Mouse (Mus musculus) stomach, embryonic 14.5 days (tissue): Measurements from ENCODE around the gene Erf. TPM values are rescaled to one million over a fixed set of nuclear protein-coding genes. Genes with fewer than 3 reads are reported as not detected.

Source experiments
- ATAC-seq: fragments of 200-750 bp; cut with Nextera tagmentation; 2 replicates; pipeline ENCODE4 v1.8.0; 2017; ENCODE audit warnings: low read depth, moderate TSS enrichment; ENCODE audit not compliant: insufficient number of reproducible peaks, insufficient read depth, low FRiP score
- H3K27ac ChIP-seq: fragments of 300-500 bp; sonication (generic); 2 replicates; pipeline ENCODE4 v1.5.1; 2014; ENCODE audit warnings: mild to moderate bottlenecking, low read length, moderate library complexity, mixed read lengths
- H3K27me3 ChIP-seq: fragments of 300-500 bp; sonication (generic); 2 replicates; pipeline ENCODE4 v1.6.1; 2014; ENCODE audit warnings: low read length, control low read depth, mixed read lengths; ENCODE audit not compliant: control insufficient read depth, insufficient read depth
- H3K36me3 ChIP-seq: fragments of 300-500 bp; sonication (generic); 2 replicates; pipeline ENCODE4 v1.6.1; 2014; ENCODE audit warnings: mild to moderate bottlenecking, control low read depth, low read length, moderate library complexity, mixed read lengths; ENCODE audit not compliant: control insufficient read depth, insufficient read depth
- H3K4me1 ChIP-seq: fragments of 300-500 bp; sonication (generic); 2 replicates; pipeline ENCODE4 v1.6.1; 2014; ENCODE audit warnings: low read length, control low read depth, mixed read lengths; ENCODE audit not compliant: control insufficient read depth, insufficient read depth
- H3K4me2 ChIP-seq: fragments of 300-500 bp; sonication (generic); replicated peaks from 2 replicates; pipeline ENCODE4 v1.6.1; 2014; ENCODE audit warnings: low read depth, low read length, control low read depth
- H3K4me3 ChIP-seq: fragments of 300-500 bp; sonication (generic); 2 replicates; pipeline ENCODE4 v1.5.1; 2014; ENCODE audit warnings: low read depth, low read length, control low read depth
- H3K9ac ChIP-seq: fragments of 300-500 bp; sonication (generic); replicated peaks from 2 replicates; pipeline ENCODE4 v1.6.1; 2014; ENCODE audit warnings: low read depth, mild to moderate bottlenecking, control low read depth, low read length, moderate library complexity, mixed read lengths
- H3K9me3 ChIP-seq: fragments of 300-500 bp; sonication (generic); 2 replicates; pipeline ENCODE4 v1.6.1; 2016; ENCODE audit warnings: low read depth, low read length, control low read depth; ENCODE audit not compliant: control insufficient read depth
- WGBS: fragments of 180-500 bp; shearing (Covaris S2); extraction: QIAGEN DNeasy Blood & Tissue Kit; methylation state at CpG from one replicate; pipeline ENCODE4 v1.1.7; 2014; 5-methylcytosine and 5-hydroxymethylcytosine counted together
- polyA plus RNA-seq: library from polyadenylated mRNA; unstranded; fragments of >200 nt; fragmentation: Nextera tagmentation; extraction: Ambion mirVana; gene quantifications from 2 replicates; pipeline ENCODE4 v1.2.1, GENCODE M21; 2014

The Erf gene
- polyA plus RNA-seq, 1 experiment from 2014 or later: 27.7 TPM

- ATAC-seq: peak; percentile 69
- Histone ChIP-seq H3K4me2 (peak overlapping the region; percentile 86), H3K9ac (peak overlapping the region; percentile 95), H3K27me3 (no peaks in the 10 kb centered on the region), H3K27ac (peak overlapping the region; percentile 99), H3K9me3 (no peaks in the 10 kb centered on the region), H3K36me3 (peaks cover 16% of the 10 kb centered on the region; the same call in 1 of the 2 replicates), H3K4me3 (peak overlapping the region; percentile 98), H3K4me1 (peaks cover 26% of the 10 kb centered on the region)
- 1% methylated on average over 60 of the region's 73 CpGs for WGBS
Observed at GRCm38 (mm10) chr7:25249314-25250140, 1.0 kb downstream of the Erf start.

GRCm38 (mm10) chr7:25248846-25249313 is 1.7 kb downstream of the Erf start:
- Histone ChIP-seq H3K27me3 (no peaks in the 10 kb centered on the region), H3K36me3 (peaks cover 21% of the 10 kb centered on the region), H3K4me1 (peaks cover 26% of the 10 kb centered on the region), H3K9ac (peak overlapping the region; percentile 95), H3K4me2 (peak overlapping the region; percentile 86), H3K9me3 (no peaks in the 10 kb centered on the region), H3K27ac (peak overlapping the region; percentile 99), H3K4me3 (peak overlapping the region; percentile 98)
- WGBS: under 1% methylated on average over 25 of the region's 25 CpGs
- no peak for ATAC-seq

- 1% methylated on average over 18 of the region's 18 CpGs for WGBS
- Histone ChIP-seq H3K4me1 (peaks cover 26% of the 10 kb centered on the region), H3K4me2 (peak overlapping the region; percentile 86), H3K9ac (peak overlapping the region; percentile 95), H3K36me3 (peaks cover 27% of the 10 kb centered on the region), H3K4me3 (peak overlapping the region; percentile 98), H3K27me3 (no peaks in the 10 kb centered on the region), H3K9me3 (no peaks in the 10 kb centered on the region), H3K27ac (peak overlapping the region; percentile 99)
- ATAC-seq: peak; percentile 15; the same call in 1 of the 2 replicates
Observed at GRCm38 (mm10) chr7:25248018-25248647, 2.4 kb downstream of the Erf start.

- ATAC-seq: no peak
- H3K9me3 ChIP-seq: no peaks in the 10 kb centered on the region
- 15% methylated on average over 3 of the region's 3 CpGs for WGBS
Observed at GRCm38 (mm10) chr7:25247498-25247897, 3.1 kb downstream of the Erf start.

GRCm38 (mm10) chr7:25246759-25247137 is 3.8 kb downstream of the Erf start:
- WGBS: 39% methylated on average over 4 of the region's 4 CpGs
- ATAC-seq: no peak
- peak overlapping the region; percentile 25; the same call in 1 of the 2 replicates for H3K9ac ChIP-seq
- peak overlapping the region; percentile 86 for H3K4me2 ChIP-seq
- H3K27me3 ChIP-seq: no peaks in the 10 kb centered on the region
- H3K9me3 ChIP-seq: no peaks in the 10 kb centered on the region
- peaks cover 38% of the 10 kb centered on the region for H3K36me3 ChIP-seq
- H3K27ac ChIP-seq: peak overlapping the region; percentile 99; the same call in 1 of the 2 replicates
- H3K4me3 ChIP-seq: peak overlapping the region; percentile 98; the same call in 1 of the 2 replicates
- peaks cover 22% of the 10 kb centered on the region for H3K4me1 ChIP-seq

More at GRCm38 (mm10) chr7:25247498-25247897, 3.1 kb downstream of the Erf start:
- H3K4me2 ChIP-seq: peak overlapping the region; percentile 86
- H3K27me3 ChIP-seq: no peaks in the 10 kb centered on the region
- H3K4me1 ChIP-seq: peaks cover 26% of the 10 kb centered on the region
- H3K4me3 ChIP-seq: peak overlapping the region; percentile 98
- peaks cover 33% of the 10 kb centered on the region for H3K36me3 ChIP-seq
- H3K27ac ChIP-seq: peak overlapping the region; percentile 99
- H3K9ac ChIP-seq: peak overlapping the region; percentile 95

- no peak for ATAC-seq
- Histone ChIP-seq H3K4me3 (peak overlapping the region; percentile 98; the same call in 1 of the 2 replicates), H3K36me3 (peaks cover 38% of the 10 kb centered on the region), H3K4me1 (peaks cover 22% of the 10 kb centered on the region), H3K27ac (peak overlapping the region; percentile 99; the same call in 1 of the 2 replicates), H3K9ac (peak overlapping the region; percentile 25; the same call in 1 of the 2 replicates), H3K9me3 (no peaks in the 10 kb centered on the region), H3K4me2 (peak overlapping the region; percentile 86), H3K27me3 (no peaks in the 10 kb centered on the region)
- WGBS: 54% methylated on average over 20 of the region's 20 CpGs
Observed at GRCm38 (mm10) chr7:25246079-25246758, 4.3 kb downstream of the Erf start.

GRCm38 (mm10) chr7:25244562-25245369 is 5.8 kb downstream of the Erf start:
- no peak for ATAC-seq
- H3K36me3 ChIP-seq: peaks cover 38% of the 10 kb centered on the region
- 87% methylated on average over 30 of the region's 30 CpGs for WGBS
- H3K9ac ChIP-seq: no peak overlapping the region
- peaks cover 22% of the 10 kb centered on the region for H3K4me1 ChIP-seq
- H3K9me3 ChIP-seq: no peaks in the 10 kb centered on the region
- no peaks in the 10 kb centered on the region for H3K27me3 ChIP-seq
- H3K27ac ChIP-seq: no peak overlapping the region
- no peak overlapping the region for H3K4me3 ChIP-seq
- H3K4me2 ChIP-seq: no peak overlapping the region
